Mouse (Mus musculus) olfactory bulb, adult 2 months (tissue): Measurements from ENCODE around the gene Ptpn3.

ENCODE experiments used
- CTCF ChIP-seq: fragments of 200-500 bp; IDR thresholded peaks from 2 replicates; pipeline ENCODE4 v1.5.1; 2012; ENCODE audit warnings: low read depth, mild to moderate bottlenecking, low read length, moderate library complexity; ENCODE audit not compliant: insufficient read depth
- POLR2A ChIP-seq: fragments of 200-500 bp; IDR thresholded peaks from 2 replicates; pipeline ENCODE4 v1.6.1; 2012; ENCODE audit warnings: mild to moderate bottlenecking, low read depth, low read length, moderate library complexity; ENCODE audit not compliant: insufficient read depth

GRCm38 (mm10) chr4:57234348-57234747 lies 67.3 kb downstream of the Ptpn3 start:
- TF ChIP-seq CTCF (no peak), POLR2A (no peak)
